Mouse (Mus musculus): ENCODE data around the gene Bub1. TPM values are rescaled to one million over a fixed set of nuclear protein-coding genes. Genes with fewer than 3 reads are reported as not detected.

Gene Bub1
- polyA plus RNA-seq, 1 experiment from 2014 or later: 47.8 TPM

DNA sequence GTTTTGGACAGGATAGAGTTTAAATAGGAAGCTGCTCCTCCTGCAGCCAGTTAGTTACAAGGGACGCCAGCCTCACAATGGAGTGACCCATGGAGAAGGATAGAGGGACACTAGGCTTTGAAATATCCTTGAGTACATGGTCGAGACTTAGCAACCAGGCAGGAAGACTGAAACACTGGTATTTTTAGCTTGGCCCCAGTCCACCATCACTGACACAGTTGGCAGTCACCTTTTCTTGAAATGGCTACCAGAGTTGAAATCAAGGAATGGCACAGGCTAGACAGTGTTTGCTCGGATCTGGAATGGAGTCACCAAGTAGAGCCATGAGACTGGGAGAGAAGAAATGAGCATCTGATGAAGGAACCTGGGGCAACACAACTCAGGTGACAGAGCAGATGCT lies 10.8 kb upstream of the Bub1 start:
- Histone ChIP-seq H3K9me3 (ENCODE audit: control insufficient read depth, low read length) (no peaks in the 10 kb centered on the region), H3K4me2 (no peak overlapping the region), H3K9ac (ENCODE audit: low read depth, low read length) (no peak overlapping the region), H3K4me1 (replicated peaks; ENCODE audit: control insufficient read depth, insufficient read depth, low read length) (no peaks in the 10 kb centered on the region; the same call in 1 of the 2 replicates), H3K27me3 (replicated peaks; ENCODE audit: control insufficient read depth, insufficient read depth, low read length) (peaks cover 26% of the 10 kb centered on the region), H3K4me3 (ENCODE audit: low read depth, low read length) (no peak overlapping the region), H3K36me3 (ENCODE audit: control insufficient read depth, insufficient read depth, low read length) (no peaks in the 10 kb centered on the region), H3K27ac (ENCODE audit: low read depth, low read length) (no peak overlapping the region)
- DNase-seq (ENCODE audit: low spot score) (no peak), ATAC-seq (replicated peaks; ENCODE audit: low FRiP score) (no peak)
- 74% methylated on average over 3 of the region's 3 CpGs for WGBS

DNA sequence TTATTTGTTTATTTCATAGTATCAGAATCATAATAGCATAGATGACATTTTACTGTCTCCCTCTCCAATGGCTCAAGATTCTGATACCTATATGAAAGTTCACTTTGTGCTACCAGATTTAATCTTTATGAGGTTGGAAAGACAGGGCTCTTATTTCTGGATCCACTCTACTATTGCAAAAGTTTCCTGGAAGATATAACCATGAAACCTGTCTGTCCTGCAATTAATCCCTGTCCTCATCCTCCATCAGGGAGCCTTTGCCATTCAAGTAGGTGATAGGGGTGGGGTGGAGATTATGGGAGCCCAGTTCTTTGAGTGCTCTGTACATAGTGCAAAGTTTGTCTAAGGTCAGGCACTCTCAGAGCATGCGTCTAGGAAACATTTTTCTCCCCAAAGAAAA lies 9.7 kb upstream of the Bub1 start:
- Histone ChIP-seq H3K27ac (ENCODE audit: low read depth, low read length) (no peak overlapping the region), H3K27me3 (replicated peaks; ENCODE audit: control insufficient read depth, insufficient read depth, low read length) (peaks cover 26% of the 10 kb centered on the region), H3K4me3 (ENCODE audit: low read depth, low read length) (no peak overlapping the region), H3K9ac (ENCODE audit: low read depth, low read length) (no peak overlapping the region), H3K4me1 (replicated peaks; ENCODE audit: control insufficient read depth, insufficient read depth, low read length) (no peaks in the 10 kb centered on the region; the same call in 1 of the 2 replicates), H3K4me2 (no peak overlapping the region), H3K36me3 (ENCODE audit: control insufficient read depth, insufficient read depth, low read length) (no peaks in the 10 kb centered on the region), H3K9me3 (ENCODE audit: control insufficient read depth, low read length) (no peaks in the 10 kb centered on the region)
- ATAC-seq (replicated peaks; ENCODE audit: low FRiP score) (no peak), DNase-seq (ENCODE audit: low spot score) (no peak)
- 84% methylated on average over 1 of the region's 1 CpGs for WGBS

DNA sequence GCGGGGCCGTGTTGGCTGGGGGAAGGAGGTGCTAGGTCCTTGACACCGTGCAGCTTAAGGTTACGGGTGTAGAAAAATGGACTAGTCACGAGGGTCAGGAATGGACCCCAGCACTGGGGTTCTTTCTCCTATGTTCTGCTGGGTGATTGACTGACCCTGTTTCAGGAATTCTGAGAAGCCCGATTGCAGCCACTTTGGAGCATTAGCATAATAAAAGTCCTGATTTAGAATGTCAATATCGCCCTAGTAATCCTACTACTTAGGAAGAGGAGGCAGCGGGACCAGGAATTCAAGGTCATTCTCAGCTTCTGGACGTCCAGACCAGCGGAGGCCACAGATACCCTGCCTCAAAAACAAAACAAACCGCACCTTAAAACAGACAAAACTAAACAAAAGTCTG lies 7.8 kb upstream of the Bub1 start:
- Histone ChIP-seq H3K9ac (ENCODE audit: low read depth, low read length) (no peak overlapping the region), H3K9me3 (ENCODE audit: control insufficient read depth, low read length) (no peaks in the 10 kb centered on the region), H3K4me2 (no peak overlapping the region), H3K27ac (ENCODE audit: low read depth, low read length) (no peak overlapping the region), H3K4me3 (ENCODE audit: low read depth, low read length) (no peak overlapping the region), H3K4me1 (replicated peaks; ENCODE audit: control insufficient read depth, insufficient read depth, low read length) (no peaks in the 10 kb centered on the region), H3K36me3 (ENCODE audit: control insufficient read depth, insufficient read depth, low read length) (no peaks in the 10 kb centered on the region), H3K27me3 (replicated peaks; ENCODE audit: control insufficient read depth, insufficient read depth, low read length) (peaks cover 27% of the 10 kb centered on the region)
- ATAC-seq (replicated peaks; ENCODE audit: low FRiP score) (no peak), DNase-seq (ENCODE audit: low spot score) (no peak)
- 25% methylated on average over 11 of the region's 11 CpGs for WGBS

DNA sequence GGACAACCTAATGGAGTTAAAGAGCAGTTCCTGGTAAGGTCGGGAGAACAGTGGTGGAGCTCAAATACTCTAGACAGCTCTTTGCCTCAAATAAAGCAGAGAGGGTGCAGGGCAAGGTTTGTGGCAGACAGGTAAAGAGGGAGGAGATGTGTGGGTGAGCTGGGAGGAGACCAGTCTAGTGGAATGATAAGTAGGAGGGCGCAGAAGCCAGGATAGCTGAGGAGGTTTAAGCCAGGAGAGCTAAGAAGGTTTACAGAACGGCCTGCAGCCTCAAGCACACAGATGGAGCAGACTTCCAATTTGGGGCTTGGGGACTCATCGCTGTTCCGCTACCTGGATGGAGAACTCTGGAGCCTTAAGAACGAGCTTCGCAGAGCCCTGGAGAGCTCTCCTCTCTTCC lies 6.9 kb upstream of the Bub1 start, which contains the start of gene Acoxl:
Acoxl (plus strand) TSS at position 301 of the 400 bp plus-strand sequence.
- WGBS: 53% methylated on average over 7 of the region's 7 CpGs
- Histone ChIP-seq H3K4me1 (replicated peaks; ENCODE audit: control insufficient read depth, insufficient read depth, low read length) (no peaks in the 10 kb centered on the region), H3K9me3 (ENCODE audit: control insufficient read depth, low read length) (no peaks in the 10 kb centered on the region), H3K27me3 (replicated peaks; ENCODE audit: control insufficient read depth, insufficient read depth, low read length) (peaks cover 28% of the 10 kb centered on the region), H3K36me3 (ENCODE audit: control insufficient read depth, insufficient read depth, low read length) (no peaks in the 10 kb centered on the region), H3K4me3 (ENCODE audit: low read depth, low read length) (no peak within 1 kb of the TSS), H3K4me2 (no peak within 1 kb of the TSS), H3K27ac (ENCODE audit: low read depth, low read length) (no peak within 1 kb of the TSS), H3K9ac (ENCODE audit: low read depth, low read length) (no peak within 1 kb of the TSS)
- DNase-seq (ENCODE audit: low spot score): no peak
- ATAC-seq (replicated peaks; ENCODE audit: low FRiP score): no peak

DNA sequence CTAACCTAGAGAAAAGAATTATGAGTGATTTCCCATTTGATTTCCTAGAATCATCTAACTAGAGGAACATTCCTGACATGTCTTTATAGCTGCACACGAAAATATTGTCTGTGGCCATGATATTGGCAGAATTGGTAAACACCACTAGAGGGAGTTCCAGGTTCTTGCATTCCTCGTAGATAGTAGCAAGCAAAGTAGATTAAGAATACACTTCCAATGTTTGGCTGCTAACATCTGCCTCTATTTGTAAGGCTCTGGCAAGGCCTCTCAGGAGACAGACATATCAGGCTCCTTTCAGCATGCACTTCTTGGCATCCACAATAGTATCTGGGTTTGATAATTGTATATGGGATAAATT lies 1.1 kb upstream of the Bub1 start:
- no peaks in the 10 kb centered on the region for H3K9me3 ChIP-seq (ENCODE audit: control insufficient read depth, low read length)
- no peak overlapping the region; the same call in 1 of the 2 replicates for H3K4me2 ChIP-seq
- no peaks in the 10 kb centered on the region for H3K36me3 ChIP-seq (ENCODE audit: control insufficient read depth, insufficient read depth, low read length)
- no peak overlapping the region for H3K4me3 ChIP-seq (ENCODE audit: low read depth, low read length)
- 24% methylated on average over 2 of the region's 2 CpGs for WGBS
- H3K27ac ChIP-seq (ENCODE audit: low read depth, low read length): no peak overlapping the region
- no peak overlapping the region for H3K9ac ChIP-seq (ENCODE audit: low read depth, low read length)
- ATAC-seq (replicated peaks; ENCODE audit: low FRiP score) (no peak), DNase-seq (ENCODE audit: low spot score) (no peak)
- H3K4me1 ChIP-seq (replicated peaks; ENCODE audit: control insufficient read depth, insufficient read depth, low read length): no peaks in the 10 kb centered on the region; the same call in 1 of the 2 replicates
- H3K27me3 ChIP-seq (replicated peaks; ENCODE audit: control insufficient read depth, insufficient read depth, low read length): peaks cover 3% of the 10 kb centered on the region; the same call in 1 of the 2 replicates

DNA sequence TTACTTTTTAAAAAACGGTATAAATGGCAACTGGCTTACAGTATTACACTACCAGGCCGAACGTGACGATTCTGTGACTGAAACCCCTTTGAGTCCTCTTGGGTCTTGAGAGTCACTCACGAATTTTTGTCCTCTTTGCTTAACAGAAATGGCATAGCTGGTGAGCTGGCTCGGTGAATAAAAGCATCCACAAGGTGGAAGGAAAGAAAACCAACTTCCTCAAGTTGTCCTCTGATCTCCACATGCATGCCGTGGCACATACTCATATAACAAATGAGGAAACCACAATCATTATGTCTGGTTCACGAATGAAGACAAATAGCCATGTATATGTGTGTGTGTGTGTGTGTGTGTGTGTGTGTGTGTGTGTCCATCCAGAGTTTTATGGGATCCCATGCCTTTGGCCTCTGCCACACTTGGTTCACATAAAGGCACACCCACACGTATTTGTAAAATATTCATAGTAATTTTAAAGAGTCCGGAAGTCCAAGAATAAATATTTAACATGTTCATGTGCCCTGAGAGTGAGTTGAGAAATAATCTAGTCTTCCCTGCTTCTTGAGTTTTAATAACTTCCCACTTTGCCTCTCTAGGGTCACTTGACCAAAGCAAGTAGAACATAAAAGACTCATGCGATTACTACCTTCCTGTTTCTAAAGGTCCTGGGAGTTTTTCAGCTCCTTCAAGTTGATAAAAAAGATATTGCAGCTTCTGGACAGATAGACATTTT lies 603 bp upstream of the Bub1 start:
- Histone ChIP-seq H3K36me3 (ENCODE audit: control insufficient read depth, insufficient read depth, low read length) (no peaks in the 10 kb centered on the region; the same call in 1 of the 2 replicates), H3K9me3 (ENCODE audit: control insufficient read depth, low read length) (no peaks in the 10 kb centered on the region), H3K4me1 (replicated peaks; ENCODE audit: control insufficient read depth, insufficient read depth, low read length) (no peaks in the 10 kb centered on the region; the same call in 1 of the 2 replicates), H3K4me3 (ENCODE audit: low read depth, low read length) (peak overlapping the region; percentile 85), H3K4me2 (peak overlapping the region; percentile 83), H3K27ac (ENCODE audit: low read depth, low read length) (no peak overlapping the region), H3K9ac (ENCODE audit: low read depth, low read length) (peak overlapping the region; percentile 35; the same call in 1 of the 2 replicates), H3K27me3 (replicated peaks; ENCODE audit: control insufficient read depth, insufficient read depth, low read length) (peaks cover 2% of the 10 kb centered on the region; the same call in 1 of the 2 replicates)
- no peak for DNase-seq (ENCODE audit: low spot score)
- ATAC-seq (replicated peaks; ENCODE audit: low FRiP score): peak; percentile 4; the same call in 1 of the 2 replicates
- 39% methylated on average over 11 of the region's 11 CpGs for WGBS

DNA sequence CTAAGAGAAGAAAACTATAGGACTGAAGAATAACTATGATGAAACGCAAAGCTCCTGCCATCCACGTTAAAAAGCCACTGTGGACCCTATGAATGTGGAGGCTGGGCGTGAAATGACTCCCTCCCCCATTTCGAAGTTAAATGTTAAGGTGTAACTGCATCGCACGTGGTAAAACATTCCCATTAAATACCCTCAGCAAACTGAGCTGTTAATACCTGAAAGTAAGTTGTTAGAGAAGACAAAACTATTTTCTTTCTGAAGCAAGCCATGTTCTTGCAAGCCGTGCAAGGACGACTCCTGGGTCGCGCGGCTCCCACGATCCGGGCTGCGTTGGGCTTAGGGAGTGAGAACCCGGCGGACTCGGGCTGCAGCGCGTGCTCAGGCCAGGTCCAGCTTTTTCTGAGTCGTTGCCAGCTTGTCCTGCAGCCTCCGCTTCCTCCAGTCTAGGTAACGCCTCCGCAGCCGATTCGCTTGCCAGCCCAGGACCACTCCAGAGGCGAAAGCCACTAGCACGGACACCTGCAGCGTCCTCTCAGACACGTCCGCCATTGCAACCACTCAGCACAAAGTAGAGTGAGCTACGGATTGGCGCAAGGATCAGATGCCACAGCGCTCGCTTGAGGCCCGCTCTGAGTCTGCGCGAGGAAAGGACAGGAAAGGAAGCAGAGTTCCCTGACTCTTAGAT lies 39.6 kb downstream of the Bub1 start, which contains the start of gene Mtln:
Mtln (minus strand) TSS at position 570 of the 685 bp plus-strand sequence.
- no peaks in the 10 kb centered on the region for H3K27me3 ChIP-seq (replicated peaks; ENCODE audit: control insufficient read depth, insufficient read depth, low read length)
- H3K36me3 ChIP-seq (ENCODE audit: control insufficient read depth, insufficient read depth, low read length): no peaks in the 10 kb centered on the region
- peak within 1 kb of the TSS; percentile 60 for H3K9ac ChIP-seq (ENCODE audit: low read depth, low read length)
- 2% methylated on average over 37 of the region's 37 CpGs for WGBS
- peak within 1 kb of the TSS; percentile 83 for H3K4me2 ChIP-seq
- peaks cover 20% of the 10 kb centered on the region for H3K4me1 ChIP-seq (replicated peaks; ENCODE audit: control insufficient read depth, insufficient read depth, low read length)
- DNase-seq (ENCODE audit: low spot score) (peak; percentile 86), ATAC-seq (replicated peaks; ENCODE audit: low FRiP score) (peak; percentile 93)
- no peaks in the 10 kb centered on the region for H3K9me3 ChIP-seq (ENCODE audit: control insufficient read depth, low read length)
- H3K4me3 ChIP-seq (ENCODE audit: low read depth, low read length): peak within 1 kb of the TSS; percentile 72
- H3K27ac ChIP-seq (ENCODE audit: low read depth, low read length): peak within 1 kb of the TSS; percentile 72; the same call in 1 of the 2 replicates

DNA sequence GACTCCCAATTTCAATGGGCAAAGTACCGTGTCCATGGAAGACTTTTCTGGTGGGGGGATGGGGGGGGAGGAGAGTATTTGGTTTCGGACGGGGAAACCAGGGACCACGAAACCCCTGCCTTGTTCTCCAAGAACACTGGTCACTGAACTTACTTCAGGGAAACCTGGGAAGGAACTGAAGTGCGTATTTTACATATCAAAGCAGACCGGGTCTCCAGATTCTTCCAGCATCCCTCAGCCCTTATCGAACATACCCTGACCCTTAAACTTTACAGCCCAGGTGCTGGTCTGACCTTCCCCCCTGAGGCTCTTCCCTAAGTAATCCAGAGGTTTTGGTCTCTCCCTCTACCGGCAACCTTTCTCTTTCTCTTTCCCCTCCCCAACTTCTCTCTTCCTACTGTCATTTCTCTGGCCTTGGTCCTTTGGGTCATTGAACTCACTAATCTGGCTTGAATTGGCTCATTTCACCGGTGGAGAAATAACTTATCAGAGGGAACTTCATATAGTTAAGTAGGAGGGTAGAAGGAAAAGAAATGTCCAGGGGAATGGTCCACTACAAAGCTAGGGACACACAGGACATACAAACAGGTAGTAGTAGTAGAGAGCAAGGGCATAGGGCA lies 41.9 kb downstream of the Bub1 start:
- no peaks in the 10 kb centered on the region for H3K9me3 ChIP-seq (ENCODE audit: control insufficient read depth, low read length)
- H3K4me3 ChIP-seq (ENCODE audit: low read depth, low read length): peak overlapping the region; percentile 67
- H3K4me1 ChIP-seq (replicated peaks; ENCODE audit: control insufficient read depth, insufficient read depth, low read length): peaks cover 20% of the 10 kb centered on the region
- WGBS: 26% methylated on average over 9 of the region's 9 CpGs
- H3K27ac ChIP-seq (ENCODE audit: low read depth, low read length): no peak overlapping the region; the same call in 1 of the 2 replicates
- H3K27me3 ChIP-seq (replicated peaks; ENCODE audit: control insufficient read depth, insufficient read depth, low read length): no peaks in the 10 kb centered on the region
- ATAC-seq (replicated peaks; ENCODE audit: low FRiP score) (no peak), DNase-seq (ENCODE audit: low spot score) (no peak)
- no peaks in the 10 kb centered on the region for H3K36me3 ChIP-seq (ENCODE audit: control insufficient read depth, insufficient read depth, low read length)
- peak overlapping the region; percentile 83 for H3K4me2 ChIP-seq
- H3K9ac ChIP-seq (ENCODE audit: low read depth, low read length): peak overlapping the region; percentile 88; the same call in 1 of the 2 replicates
